Mouse (Mus musculus) forebrain, embryonic 16.5 days (tissue): ENCODE results near the gene Mfn2. TPM values are rescaled to one million over a fixed set of nuclear protein-coding genes. Genes with fewer than 3 reads are reported as not detected.

ENCODE experiments used
- ATAC-seq: fragments of 200-750 bp; cut with Nextera tagmentation; 2 replicates; pipeline ENCODE4 v1.8.0; 2017; ENCODE audit warnings: mild to moderate bottlenecking, moderate library complexity
- H3K27ac ChIP-seq: fragments of 300-500 bp; sonication (generic); 2 replicates; pipeline ENCODE4 v1.5.1; 2014; ENCODE audit warnings: low read length, control low read depth
- H3K27me3 ChIP-seq: fragments of 300-500 bp; sonication (generic); replicated peaks from 2 replicates; pipeline ENCODE4 v1.6.1; 2014; ENCODE audit warnings: low read length; ENCODE audit not compliant: control insufficient read depth, insufficient read depth
- H3K36me3 ChIP-seq: fragments of 300-500 bp; sonication (generic); 2 replicates; pipeline ENCODE4 v1.6.1; 2014; ENCODE audit not compliant: control insufficient read depth, insufficient read depth
- H3K4me1 ChIP-seq: fragments of 300-500 bp; sonication (generic); replicated peaks from 2 replicates; pipeline ENCODE4 v1.6.1; 2014; ENCODE audit warnings: low read length; ENCODE audit not compliant: control insufficient read depth, insufficient read depth
- H3K4me2 ChIP-seq: fragments of 300-500 bp; sonication (generic); 2 replicates; pipeline ENCODE4 v1.6.1; 2014; ENCODE audit warnings: mild to moderate bottlenecking, low read length, control low read depth
- H3K4me3 ChIP-seq: fragments of 300-500 bp; sonication (generic); replicated peaks from 2 replicates; pipeline ENCODE4 v1.5.1; 2014; ENCODE audit warnings: mild to moderate bottlenecking, low read length, control low read depth
- H3K9ac ChIP-seq: fragments of 300-500 bp; sonication (generic); replicated peaks from 2 replicates; pipeline ENCODE4 v1.6.1; 2014; ENCODE audit warnings: low read depth, low read length, control low read depth
- H3K9me3 ChIP-seq: fragments of 300-500 bp; sonication (generic); 2 replicates; pipeline ENCODE4 v1.6.1; 2016; ENCODE audit warnings: low read length; ENCODE audit not compliant: control insufficient read depth
- WGBS: fragments of 180-500 bp; shearing (Covaris S2); extraction: QIAGEN DNeasy Blood & Tissue Kit; methylation state at CpG from one replicate; pipeline ENCODE4 v1.1.7; 2014; 5-methylcytosine and 5-hydroxymethylcytosine counted together
- polyA plus RNA-seq: library from polyadenylated mRNA; unstranded; fragments of >200 nt; fragmentation: Nextera tagmentation; extraction: Ambion mirVana; gene quantifications from 2 replicates; pipeline ENCODE4 v1.2.1, GENCODE M21; 2015

Gene Mfn2
- polyA plus RNA-seq, 1 experiment from 2014 or later = 90.7 TPM

GRCm38 (mm10) chr4:147897348-147897747 is 7.2 kb downstream of the Mfn2 start:
- Histone ChIP-seq H3K4me1 (no peaks in the 10 kb centered on the region), H3K27me3 (no peaks in the 10 kb centered on the region), H3K4me2 (no peak overlapping the region), H3K9ac (no peak overlapping the region), H3K36me3 (peaks cover 31% of the 10 kb centered on the region), H3K27ac (no peak overlapping the region), H3K9me3 (no peaks in the 10 kb centered on the region), H3K4me3 (no peak overlapping the region)
- 94% methylated on average over 3 of the region's 3 CpGs for WGBS
- no peak for ATAC-seq

- Histone ChIP-seq H3K27ac (no peak overlapping the region), H3K36me3 (peaks cover 31% of the 10 kb centered on the region), H3K4me1 (no peaks in the 10 kb centered on the region), H3K4me2 (no peak overlapping the region), H3K4me3 (no peak overlapping the region), H3K27me3 (no peaks in the 10 kb centered on the region), H3K9me3 (no peaks in the 10 kb centered on the region), H3K9ac (no peak overlapping the region)
- WGBS = 72% methylated on average over 1 of the region's 1 CpGs
- no peak for ATAC-seq
Measured at GRCm38 (mm10) chr4:147896411-147896810, 8.1 kb downstream of the Mfn2 start.

- Histone ChIP-seq H3K4me3 (no peak overlapping the region), H3K27ac (no peak overlapping the region), H3K27me3 (no peaks in the 10 kb centered on the region), H3K36me3 (peaks cover 31% of the 10 kb centered on the region), H3K9me3 (no peaks in the 10 kb centered on the region), H3K4me1 (no peaks in the 10 kb centered on the region), H3K4me2 (no peak overlapping the region), H3K9ac (no peak overlapping the region)
- ATAC-seq = no peak
- 92% methylated on average over 4 of the region's 4 CpGs for WGBS
Measured at GRCm38 (mm10) chr4:147895815-147896330, 8.6 kb downstream of the Mfn2 start.

- Histone ChIP-seq H3K36me3 (peaks cover 47% of the 10 kb centered on the region), H3K27ac (no peak overlapping the region), H3K4me2 (no peak overlapping the region), H3K9ac (no peak overlapping the region), H3K4me3 (no peak overlapping the region), H3K4me1 (no peaks in the 10 kb centered on the region), H3K27me3 (no peaks in the 10 kb centered on the region), H3K9me3 (no peaks in the 10 kb centered on the region)
- 94% methylated on average over 6 of the region's 6 CpGs for WGBS
- no peak for ATAC-seq
Measured at GRCm38 (mm10) chr4:147890341-147890740, 14.2 kb downstream of the Mfn2 start.

GRCm38 (mm10) chr4:147888237-147888636 is 16.3 kb downstream of the Mfn2 start:
- Histone ChIP-seq H3K27ac (no peak overlapping the region), H3K9ac (no peak overlapping the region), H3K27me3 (no peaks in the 10 kb centered on the region), H3K4me1 (no peaks in the 10 kb centered on the region), H3K9me3 (no peaks in the 10 kb centered on the region), H3K4me3 (no peak overlapping the region), H3K4me2 (no peak overlapping the region), H3K36me3 (peaks cover 49% of the 10 kb centered on the region)
- 82% methylated on average over 4 of the region's 4 CpGs for WGBS
- no peak for ATAC-seq

- no peaks in the 10 kb centered on the region for H3K4me1 ChIP-seq
- no peak overlapping the region for H3K4me3 ChIP-seq
- H3K27me3 ChIP-seq = no peaks in the 10 kb centered on the region
- no peak overlapping the region for H3K4me2 ChIP-seq
- 96% methylated on average over 7 of the region's 7 CpGs for WGBS
- peaks cover 55% of the 10 kb centered on the region for H3K36me3 ChIP-seq
- no peaks in the 10 kb centered on the region for H3K9me3 ChIP-seq
- H3K9ac ChIP-seq = no peak overlapping the region
- H3K27ac ChIP-seq = no peak overlapping the region
- no peak for ATAC-seq
Measured at GRCm38 (mm10) chr4:147887277-147887676, 17.2 kb downstream of the Mfn2 start.

- no peak overlapping the region for H3K4me3 ChIP-seq
- ATAC-seq = no peak
- no peak overlapping the region for H3K4me2 ChIP-seq
- no peaks in the 10 kb centered on the region for H3K27me3 ChIP-seq
- H3K27ac ChIP-seq = no peak overlapping the region
- 94% methylated on average over 12 of the region's 12 CpGs for WGBS
- no peak overlapping the region for H3K9ac ChIP-seq
- H3K36me3 ChIP-seq = peaks cover 67% of the 10 kb centered on the region
- no peaks in the 10 kb centered on the region for H3K4me1 ChIP-seq
- no peaks in the 10 kb centered on the region for H3K9me3 ChIP-seq
Measured at GRCm38 (mm10) chr4:147886158-147886557, 18.3 kb downstream of the Mfn2 start.

GRCm38 (mm10) chr4:147884138-147884537 is 20.4 kb downstream of the Mfn2 start:
- Histone ChIP-seq H3K4me2 (no peak overlapping the region), H3K4me1 (no peaks in the 10 kb centered on the region), H3K4me3 (no peak overlapping the region), H3K9me3 (no peaks in the 10 kb centered on the region), H3K9ac (no peak overlapping the region), H3K36me3 (peaks cover 65% of the 10 kb centered on the region), H3K27me3 (no peaks in the 10 kb centered on the region), H3K27ac (no peak overlapping the region)
- ATAC-seq = no peak
- WGBS = 85% methylated on average over 3 of the region's 3 CpGs

- H3K36me3 ChIP-seq = peaks cover 71% of the 10 kb centered on the region
- H3K4me2 ChIP-seq = no peak overlapping the region
- H3K4me3 ChIP-seq = no peak overlapping the region
- no peaks in the 10 kb centered on the region for H3K9me3 ChIP-seq
- H3K27ac ChIP-seq = no peak overlapping the region
- WGBS = 90% methylated on average over 6 of the region's 6 CpGs
- no peaks in the 10 kb centered on the region for H3K27me3 ChIP-seq
- no peak overlapping the region for H3K9ac ChIP-seq
- no peak for ATAC-seq
- H3K4me1 ChIP-seq = no peaks in the 10 kb centered on the region
Measured at GRCm38 (mm10) chr4:147883041-147883440, 21.5 kb downstream of the Mfn2 start.

- H3K36me3 ChIP-seq = peaks cover 63% of the 10 kb centered on the region
- H3K9ac ChIP-seq = no peak overlapping the region
- no peaks in the 10 kb centered on the region for H3K4me1 ChIP-seq
- H3K4me2 ChIP-seq = no peak overlapping the region
- H3K9me3 ChIP-seq = no peaks in the 10 kb centered on the region
- no peak overlapping the region for H3K27ac ChIP-seq
- ATAC-seq = no peak
- WGBS = 96% methylated on average over 7 of the region's 7 CpGs
- no peak overlapping the region for H3K4me3 ChIP-seq
- no peaks in the 10 kb centered on the region for H3K27me3 ChIP-seq
Measured at GRCm38 (mm10) chr4:147881792-147882191, 22.7 kb downstream of the Mfn2 start.
